ENCODE assay signal across 1 mouse cellular context in the genomic region with DNA sequence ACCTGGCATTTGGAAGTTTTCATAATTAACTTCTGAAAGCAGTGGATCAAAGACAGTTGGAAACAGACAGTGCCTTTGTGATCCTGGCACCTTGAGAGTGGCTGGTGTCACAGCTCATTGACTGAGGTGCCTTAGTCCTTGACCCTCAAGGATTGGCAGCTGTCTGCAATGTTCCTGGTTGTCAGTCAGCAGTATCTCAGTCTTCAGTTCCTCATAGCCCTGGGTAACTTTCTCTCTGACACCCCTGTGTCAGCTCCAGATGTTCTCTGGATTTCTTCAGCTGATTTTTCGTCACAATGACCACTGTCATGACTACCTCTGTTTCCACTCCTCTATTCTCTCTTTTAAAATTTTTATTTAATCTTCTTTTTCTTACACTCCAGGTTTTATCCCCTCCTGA.
A peak's percentile ranks its signal among the peaks of the same experiment; 100 is the strongest.
TF ChIP-seq lines count a peak whose summit lies in the region.

No protein-coding gene starts in this region.

TF ChIP-seq in CH12.LX, 34 proteins besides CTCF, POLR2A, EP300 and RAD21 (continued from another document):
- TF ChIP-seq PAX5 (IDR thresholded peaks at IDR 0.05; ENCODE audit: low read length) (no peak), NELFE (IDR thresholded peaks at IDR 0.05; ENCODE audit: low read depth, low read length) (no peak), ZNF384 (IDR thresholded peaks at IDR 0.05; ENCODE audit: low read depth, low read length) (no peak), MYC (IDR thresholded peaks at IDR 0.05; ENCODE audit: low read depth, low read length) (0 out of 2 replicates have a peak, but pooled peaks have one; percentile 18), NRF1 (IDR thresholded peaks at IDR 0.05; ENCODE audit: low read depth, low read length) (no peak), USF1 (IDR thresholded peaks at IDR 0.05; ENCODE audit: low read depth, low read length) (no peak), SIN3A (IDR thresholded peaks at IDR 0.05; ENCODE audit: low read length) (no peak), JUND (conservative IDR thresholded peaks at IDR 0.05; ENCODE audit: low read depth, low read length) (no peak), IRF4 (IDR thresholded peaks at IDR 0.05; ENCODE audit: low read depth, low read length) (peak; percentile 63; the same call in 1 of the 2 replicates), ZMIZ1 (IDR thresholded peaks at IDR 0.05; ENCODE audit: low read depth, low read length) (no peak), ETS1 (conservative IDR thresholded peaks at IDR 0.05; ENCODE audit: low read depth, low read length) (peak; percentile 83), CHD2 (IDR thresholded peaks at IDR 0.05; ENCODE audit: low read length) (no peak), GABPA (IDR thresholded peaks at IDR 0.05; ENCODE audit: insufficient replicate concordance, low read depth, low read length) (no peak), POLR2AphosphoS2 (IDR thresholded peaks at IDR 0.05; ENCODE audit: low read depth, low read length) (no peak), MAFK (IDR thresholded peaks at IDR 0.05; ENCODE audit: insufficient replicate concordance, low read length) (no peak), CHD1 (IDR thresholded peaks at IDR 0.05; ENCODE audit: low read depth, low read length) (no peak), HCFC1 (IDR thresholded peaks at IDR 0.05; ENCODE audit: low read depth, low read length) (no peak), ZKSCAN1 (IDR thresholded peaks at IDR 0.05; ENCODE audit: borderline replicate concordance, low read depth, low read length) (no peak), JUN (IDR thresholded peaks at IDR 0.05; ENCODE audit: insufficient read depth, low read depth, low read length) (no peak), SMC3 (IDR thresholded peaks at IDR 0.05; ENCODE audit: low read depth, low read length) (no peak), UBTF (IDR thresholded peaks at IDR 0.05; ENCODE audit: low read depth, low read length) (no peak), E2F4 (IDR thresholded peaks at IDR 0.05; ENCODE audit: insufficient replicate concordance, low read depth, low read length) (no peak), RCOR1 (conservative IDR thresholded peaks at IDR 0.05; ENCODE audit: low read depth, low read length) (no peak), TBP (conservative IDR thresholded peaks at IDR 0.05; ENCODE audit: low read depth, low read length) (no peak)
